Comparison of ENCODE assay signal across 25 mouse cellular contexts in the genomic region with DNA sequence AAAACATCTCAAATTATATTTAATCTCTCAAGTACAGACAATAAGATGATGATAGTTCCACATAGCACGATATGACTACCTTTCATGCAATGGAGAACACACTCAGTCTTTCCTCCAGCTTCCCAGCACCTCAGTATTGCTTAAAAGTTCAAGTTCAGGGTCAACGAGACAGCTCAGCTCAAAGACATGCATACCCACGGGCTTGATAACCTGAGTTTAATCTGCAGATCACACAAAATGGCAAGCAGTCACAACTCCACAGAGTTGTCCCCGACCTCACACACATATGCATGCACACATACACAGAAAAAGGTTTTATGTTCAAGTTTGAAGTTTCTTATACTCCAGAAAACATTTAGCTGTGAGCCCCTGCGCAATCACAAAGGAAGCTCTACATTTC. TPM values are rescaled to one million over a fixed set of nuclear protein-coding genes. Genes with fewer than 3 reads are reported as not detected.
"Had no signal": no experiment of that assay in that cellular context is flagged by ENCODE, and none has a peak within 500 bp of the region (broad histone marks: within the 10 kb centered on the region; RNA-seq: fewer than 3 reads in every experiment).

No protein-coding gene starts in this region.

- H3K27me3 ChIP-seq: heart, embryonic 13.5 days; heart, embryonic 15.5 days; hindbrain, embryonic 13.5 days; hindbrain, embryonic 15.5 days; limb, embryonic 12.5 days; liver, embryonic 13.5 days; liver, embryonic 15.5 days had no signal

- H3K4me3 ChIP-seq: heart, embryonic 13.5 days; heart, embryonic 15.5 days; hindbrain, embryonic 13.5 days; hindbrain, embryonic 15.5 days; limb, embryonic 10.5 days; limb, embryonic 12.5 days; liver, embryonic 13.5 days; liver, embryonic 15.5 days had no signal

- H3K4me1 ChIP-seq: heart, embryonic 15.5 days; liver, embryonic 15.5 days had no signal

- H3K36me3 ChIP-seq: heart, embryonic 15.5 days; hindbrain, embryonic 15.5 days had no signal

- H3K27ac ChIP-seq: heart, embryonic 13.5 days; heart, embryonic 15.5 days; hindbrain, embryonic 13.5 days; hindbrain, embryonic 15.5 days; hindbrain, postnatal 0 days; limb, embryonic 10.5 days; limb, embryonic 12.5 days; liver, embryonic 13.5 days; liver, embryonic 15.5 days had no signal

- DNase-seq: gastrocnemius, postnatal 10 days; gastrocnemius, postnatal 25 days; heart, postnatal 14 days; heart, postnatal 36 days; kidney, adult 11 months; kidney, adult 8-10 months; kidney, postnatal 10 days; layer of hippocampus, adult 9-11 months; layer of hippocampus, postnatal 36 days; liver; liver, embryonic 13.5 days had no signal

RNA-seq across cellular contexts. Expression of gene Vwa3a, which starts 18.1 kb away (rescaled TPM):
- total RNA-seq: hematopoietic stem cell, adult 5-6 weeks had no signal
- polyA plus RNA-seq: liver, embryonic 15.5 days had no signal

RNA-seq across cellular contexts. Expression of gene Pdzd9, which starts 50.9 kb away (rescaled TPM):
- total RNA-seq: gastrocnemius, adult 18-20 months; gastrocnemius, postnatal 10 days; gastrocnemius, postnatal 25 days; heart, adult 18-20 months; heart, postnatal 14 days; heart, postnatal 36 days; hematopoietic stem cell, adult 5-6 weeks; layer of hippocampus, postnatal 14 days; layer of hippocampus, postnatal 36 days; left cerebral cortex, adult 18-20 months; left cerebral cortex, postnatal 36 days had no signal
